Mouse (Mus musculus) MEL-GATA-1-ER (cell line): ENCODE results near the gene Tmem63a.
A peak's percentile ranks its signal among the peaks of the same experiment; 100 is the strongest.
"Not testable (repeated sequence)": the region's sequence is repeated elsewhere in the genome, so short reads cannot be mapped to it uniquely, and the experiment has no call there.

ENCODE experiments used
- DNase-seq: peaks from one replicate; pipeline ENCODE4 v3.0.0-alpha.2; 2012; ENCODE audit warnings: low read depth; ENCODE audit errors: extremely low read depth

Gene Tmem63a

GRCm38 (mm10) chr1:180926286-180926685 is 15.9 kb upstream of the Tmem63a start:
- no peak for DNase-seq

DNA sequence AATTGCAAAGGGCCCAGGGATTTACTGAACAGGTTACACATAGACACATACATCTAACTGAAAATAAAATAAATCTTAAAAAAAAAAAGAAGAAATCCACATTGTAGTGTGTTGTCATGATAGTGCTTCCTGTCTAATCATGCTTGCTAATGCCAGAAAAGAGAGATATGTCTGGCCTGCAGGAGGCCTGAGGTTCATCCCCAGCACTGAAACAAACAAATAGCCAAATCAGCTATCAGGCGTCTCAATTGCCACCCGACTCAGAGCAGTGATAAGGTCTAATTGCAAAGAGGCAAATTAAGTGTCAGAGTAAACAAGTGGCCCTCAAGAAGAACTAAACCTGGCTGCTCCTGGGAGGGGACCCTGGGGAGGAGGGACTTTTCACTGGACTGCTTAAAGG is 12.5 kb upstream of the Tmem63a start:
- DNase-seq: no peak

- DNase-seq: no peak
Measured at GRCm38 (mm10) chr1:180931106-180931505, 11.0 kb upstream of the Tmem63a start.

GRCm38 (mm10) chr1:180933659-180934058 is 8.5 kb upstream of the Tmem63a start:
- no peak for DNase-seq

DNA sequence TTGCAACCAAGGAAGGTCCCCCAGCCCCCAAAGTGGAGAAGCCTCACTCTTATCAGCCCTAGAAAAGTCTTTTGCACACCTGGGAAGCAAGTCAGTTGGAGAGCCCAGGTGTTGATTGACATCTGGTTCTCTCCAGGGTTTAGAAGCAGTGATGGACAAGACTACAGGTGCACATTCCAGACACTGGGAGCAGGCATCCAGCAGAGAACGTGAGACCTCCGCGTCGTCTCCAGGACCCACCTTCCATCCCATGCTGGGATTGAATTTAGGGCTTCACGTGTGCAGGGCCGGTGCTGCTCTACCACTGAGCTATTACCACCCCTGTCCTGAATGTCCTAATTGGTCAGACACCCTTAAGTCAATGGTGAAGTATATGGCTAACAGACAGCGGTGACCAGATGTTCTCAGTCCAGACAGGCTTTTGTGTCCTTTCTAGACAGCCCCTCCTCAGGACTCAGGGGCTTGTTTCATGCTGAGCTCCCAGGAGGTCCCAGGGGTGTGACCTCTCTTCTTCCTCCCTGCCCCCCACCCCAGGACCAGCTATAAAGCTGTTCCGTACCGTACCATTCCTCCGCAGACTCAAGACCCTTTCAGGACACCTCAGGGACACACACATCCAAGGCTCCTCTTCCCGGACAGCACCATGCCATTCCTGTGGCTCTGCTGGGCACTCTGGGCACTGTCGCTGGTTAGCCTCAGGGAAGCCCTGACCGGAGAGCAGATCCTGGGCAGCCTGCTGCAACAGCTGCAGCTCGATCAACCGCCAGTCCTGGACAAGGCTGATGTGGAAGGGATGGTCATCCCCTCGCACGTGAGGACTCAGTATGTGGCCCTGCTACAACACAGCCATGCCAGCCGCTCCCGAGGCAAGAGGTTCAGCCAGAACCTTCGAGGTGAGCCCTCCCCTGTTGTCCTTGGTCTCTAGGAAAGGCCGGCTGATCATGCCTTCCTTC is 7.4 kb upstream of the Tmem63a start, which contains the start of gene Lefty1:
Gene Lefty1, plus strand, starts transcription at position 556 of the 953 bp plus-strand sequence.
- no peak for DNase-seq

DNA sequence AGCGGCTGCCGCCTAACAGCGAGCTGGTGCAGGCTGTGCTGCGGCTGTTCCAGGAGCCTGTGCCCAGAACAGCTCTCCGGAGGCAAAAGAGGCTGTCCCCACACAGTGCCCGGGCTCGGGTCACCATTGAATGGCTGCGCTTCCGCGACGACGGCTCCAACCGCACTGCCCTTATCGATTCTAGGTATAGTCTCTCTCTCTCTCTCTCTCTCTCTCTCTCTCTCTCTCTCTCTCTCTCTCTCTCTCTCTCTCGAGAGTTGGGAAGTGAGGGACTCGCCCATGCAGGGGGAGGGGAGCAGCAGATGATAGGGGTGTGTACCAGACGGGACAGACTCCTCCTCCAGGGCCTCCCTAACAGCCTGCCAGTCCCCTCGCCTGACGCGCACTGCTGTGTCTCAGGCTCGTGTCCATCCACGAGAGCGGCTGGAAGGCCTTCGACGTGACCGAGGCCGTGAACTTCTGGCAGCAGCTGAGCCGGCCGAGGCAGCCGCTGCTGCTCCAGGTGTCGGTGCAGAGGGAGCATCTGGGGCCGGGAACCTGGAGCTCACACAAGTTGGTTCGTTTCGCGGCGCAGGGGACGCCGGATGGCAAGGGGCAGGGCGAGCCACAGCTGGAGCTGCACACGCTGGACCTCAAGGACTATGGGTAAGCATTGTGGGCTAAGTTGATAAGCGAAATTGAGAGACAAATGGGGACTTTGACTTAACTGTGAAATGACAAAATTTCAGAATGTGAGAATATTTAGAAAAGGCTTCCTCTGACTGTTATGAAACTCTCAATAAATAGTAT is 5.3 kb upstream of the Tmem63a start:
- DNase-seq: peak; percentile 63

GRCm38 (mm10) chr1:180937631-180938030 is 4.5 kb upstream of the Tmem63a start:
- not testable (repeated sequence) for DNase-seq

DNA sequence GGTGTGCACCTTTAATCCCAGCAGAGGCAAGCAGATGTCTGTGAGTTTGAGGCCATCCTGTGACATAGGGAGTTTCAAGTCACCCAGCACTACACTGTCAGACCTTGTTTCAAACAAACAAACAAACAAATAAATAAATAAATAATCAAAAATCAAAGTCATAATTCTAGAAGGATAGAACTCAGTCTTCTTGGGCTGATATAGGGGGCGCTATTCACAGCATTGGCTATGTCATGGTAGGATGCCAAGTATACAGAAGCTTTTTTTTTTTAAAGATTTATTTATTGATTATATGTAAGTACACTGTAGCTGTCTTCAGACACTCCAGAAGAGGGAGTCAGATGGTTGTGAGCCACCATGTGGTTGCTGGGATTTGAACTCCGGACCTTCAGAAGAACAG is 3.4 kb upstream of the Tmem63a start:
- DNase-seq: not testable (repeated sequence)

DNA sequence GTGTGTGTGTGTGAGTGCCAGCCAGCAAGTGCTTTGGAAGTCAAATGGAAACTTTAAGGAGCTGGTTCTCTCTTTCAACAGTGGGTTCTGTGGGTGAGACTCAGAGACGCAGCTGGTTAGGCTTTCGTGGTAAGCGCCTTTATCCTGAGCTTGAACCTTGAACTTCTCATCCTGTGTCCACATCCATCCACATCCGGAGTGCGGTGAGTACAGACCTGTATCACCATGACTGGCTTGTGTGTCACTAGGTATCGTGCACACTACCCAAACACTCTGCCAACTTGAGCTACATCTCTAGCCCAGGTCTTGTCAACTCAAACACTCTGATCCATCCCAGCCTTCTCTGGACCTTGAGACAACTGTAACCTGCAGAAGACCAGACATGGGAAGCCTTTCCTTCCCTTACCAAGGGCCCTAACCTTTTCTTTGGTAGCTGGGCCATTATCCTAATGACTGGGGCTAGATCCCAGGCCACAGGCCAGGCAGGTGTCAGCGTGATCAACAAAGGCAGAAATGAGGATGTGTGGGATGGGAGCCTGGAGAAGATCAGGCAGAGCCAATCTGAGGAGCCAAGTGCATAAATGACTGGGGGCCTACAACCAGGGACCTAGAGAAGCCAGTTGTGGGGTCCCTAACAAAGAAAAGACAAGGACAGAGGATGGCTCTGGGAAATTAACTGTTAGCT is 1.2 kb upstream of the Tmem63a start:
- no peak for DNase-seq

GRCm38 (mm10) chr1:180941726-180942125 is 418 bp upstream of the Tmem63a start:
- no peak for DNase-seq

DNA sequence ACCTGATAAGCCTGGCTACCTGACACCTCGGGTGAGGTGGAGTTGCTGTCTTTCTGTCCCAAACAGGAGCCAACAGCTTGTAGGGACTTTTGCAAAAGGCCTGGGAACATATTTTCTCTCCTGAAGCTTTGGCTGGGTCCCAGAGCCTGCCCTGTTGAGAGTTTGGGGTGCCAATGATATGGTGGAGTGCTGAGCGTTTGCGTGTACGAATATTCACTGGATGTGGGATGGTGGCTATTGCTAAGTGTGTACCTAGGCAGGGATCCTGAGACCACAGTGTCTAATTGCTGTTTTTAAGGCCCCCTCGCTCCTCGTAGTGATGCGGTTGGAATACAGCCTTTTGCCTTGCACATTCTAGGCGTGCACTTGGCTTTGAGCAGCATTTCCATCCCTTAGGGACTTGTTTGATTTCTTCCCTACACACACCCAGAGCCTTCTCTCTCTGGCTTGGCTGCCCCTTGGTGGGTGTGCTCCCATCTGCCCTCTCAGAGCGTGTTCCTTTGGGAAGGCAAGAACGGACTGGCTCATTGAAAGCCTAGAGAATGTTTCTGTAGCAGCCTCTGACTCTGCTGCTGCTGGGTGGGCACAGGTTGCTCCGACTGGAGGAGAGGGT is 994 bp downstream of the Tmem63a start:
- DNase-seq: no peak

DNA sequence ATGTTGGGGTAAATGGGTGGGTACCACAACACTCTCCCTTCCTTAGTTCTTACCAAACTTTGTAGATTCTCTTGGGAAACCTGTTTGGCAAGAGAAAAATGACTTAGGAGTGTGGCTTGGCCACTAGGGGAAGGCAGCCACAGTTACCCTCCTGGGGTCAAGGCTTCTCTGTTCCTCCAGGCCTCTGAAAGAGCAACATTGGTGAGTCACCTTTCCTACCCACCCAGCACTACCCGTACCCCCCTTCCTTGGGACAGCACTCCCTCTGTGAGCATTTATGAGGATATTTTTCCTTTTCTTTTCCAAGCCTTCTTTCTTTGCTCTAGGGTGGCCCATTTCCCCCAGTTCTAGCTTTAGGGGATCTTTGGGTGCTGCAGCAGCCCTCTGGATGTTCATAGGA is 1.8 kb downstream of the Tmem63a start:
- DNase-seq: no peak

DNA sequence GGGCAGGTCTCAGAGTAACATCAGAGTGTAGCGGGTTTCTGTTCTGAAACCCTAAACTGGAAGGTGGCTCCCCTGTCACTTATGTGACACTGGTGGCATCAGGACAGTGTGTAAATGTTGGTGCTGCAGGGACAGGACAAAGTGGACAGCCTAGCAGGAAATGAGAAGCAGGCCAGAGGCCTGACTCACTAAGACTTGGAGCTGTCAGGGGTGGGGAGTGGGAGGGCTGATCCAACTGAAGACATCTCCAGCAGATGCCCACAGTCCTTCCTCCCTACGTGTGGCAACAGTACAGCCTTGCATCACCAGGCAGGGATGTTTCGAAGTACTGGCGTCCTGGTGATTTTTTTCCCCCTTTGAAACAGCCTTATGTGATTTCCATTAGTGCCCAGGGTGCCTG is 2.4 kb downstream of the Tmem63a start:
- no peak for DNase-seq

GRCm38 (mm10) chr1:180945001-180945980 is 3.1 kb downstream of the Tmem63a start:
- no peak for DNase-seq

GRCm38 (mm10) chr1:180946448-180946847 is 4.3 kb downstream of the Tmem63a start:
- no peak for DNase-seq

- no peak for DNase-seq
Measured at GRCm38 (mm10) chr1:180952085-180952746, 10.1 kb downstream of the Tmem63a start.

DNA sequence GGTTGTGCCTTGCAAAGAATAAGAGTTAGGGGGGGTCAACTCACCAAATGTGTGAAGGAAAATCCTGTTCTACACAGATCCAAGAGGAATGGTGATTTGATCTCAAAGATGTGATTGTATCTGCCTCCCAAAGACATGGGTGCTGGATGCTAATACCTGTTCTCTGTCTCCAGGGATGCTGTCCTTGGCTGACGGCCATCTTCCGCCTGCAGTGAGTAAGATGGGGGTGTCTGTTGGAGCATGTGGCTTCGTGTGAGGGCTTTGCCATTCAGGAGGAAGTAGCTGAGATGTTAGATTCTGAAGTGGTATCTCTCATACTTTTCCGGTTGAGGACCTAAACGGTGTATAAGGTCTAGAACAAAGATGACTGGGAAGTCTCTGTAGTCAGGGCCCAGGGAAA is 10.7 kb downstream of the Tmem63a start:
- DNase-seq: no peak

- no peak for DNase-seq
Measured at GRCm38 (mm10) chr1:180956401-180956800, 14.3 kb downstream of the Tmem63a start.

DNA sequence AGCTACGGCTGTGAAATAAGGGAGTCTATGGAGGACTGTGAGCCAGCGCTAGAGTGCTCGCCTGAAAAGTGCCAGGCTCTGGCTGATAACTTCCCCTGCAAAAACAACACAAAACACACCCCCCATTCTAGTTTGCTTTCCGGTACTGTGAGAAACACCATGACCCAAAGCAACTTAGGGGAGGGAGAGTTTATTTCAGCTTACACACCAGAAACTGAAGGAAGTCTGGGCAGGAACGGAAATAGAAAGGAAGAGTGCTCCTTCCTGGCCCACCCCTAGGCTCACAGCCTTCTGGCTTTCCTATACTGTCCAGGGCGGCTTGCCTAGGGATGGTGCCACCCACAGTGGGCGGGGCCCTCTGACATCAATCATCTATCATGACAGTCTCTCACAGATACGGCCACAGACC is 14.8 kb downstream of the Tmem63a start:
- DNase-seq: no peak
